Mouse (Mus musculus) cerebellum, adult 11 months (tissue): ENCODE measurements at regions not wholly inside any gene's neighbourhood (a gene's known extent, or its start where the extent isn't known, plus 50 kb on each side); places are given as distances from the start of the nearest gene placed in this dataset.

ENCODE experiments used
- DNase-seq: peaks from one replicate; pipeline ENCODE4 v3.0.0; 2022

DNA sequence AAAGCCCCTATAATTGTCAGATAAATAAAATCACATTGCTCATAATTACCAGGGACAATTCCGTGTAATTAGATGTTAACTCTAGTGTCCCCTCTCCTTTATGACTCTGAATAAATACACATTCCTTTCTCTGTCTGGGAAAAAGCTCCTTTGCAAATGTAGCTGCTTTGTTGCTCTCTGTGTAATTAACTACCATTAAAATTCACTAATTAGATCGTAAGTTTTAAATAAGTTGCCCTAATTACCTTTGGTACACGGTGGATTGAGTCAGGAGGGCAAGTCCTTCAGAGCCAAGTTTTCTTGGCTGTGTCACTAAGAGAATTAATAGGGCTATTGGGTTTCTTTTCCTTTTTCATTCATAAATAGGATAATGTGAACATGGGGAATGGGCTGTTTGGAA is 834.7 kb downstream of the Tlr4 start:
- DNase-seq, result no peak

DNA sequence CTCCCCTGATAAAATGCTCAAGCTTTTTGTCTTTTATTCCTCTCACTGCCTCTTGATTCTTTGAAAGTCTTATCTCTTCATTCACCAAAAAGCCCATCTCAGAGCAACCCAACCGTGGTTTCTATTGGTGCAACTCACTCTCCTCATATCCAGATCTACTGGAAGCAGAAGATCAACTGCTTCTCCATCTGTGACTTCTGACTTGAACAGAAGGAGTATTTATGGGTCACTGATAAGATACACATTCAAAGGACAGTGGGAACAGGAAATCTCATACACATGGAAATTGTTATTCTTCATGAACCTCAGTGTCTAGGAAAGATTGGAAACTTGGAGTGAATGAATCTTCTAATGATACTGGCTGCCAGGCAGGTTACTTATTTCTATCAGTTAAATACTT is 846.6 kb downstream of the Tlr4 start:
- DNase-seq, result no peak

DNA sequence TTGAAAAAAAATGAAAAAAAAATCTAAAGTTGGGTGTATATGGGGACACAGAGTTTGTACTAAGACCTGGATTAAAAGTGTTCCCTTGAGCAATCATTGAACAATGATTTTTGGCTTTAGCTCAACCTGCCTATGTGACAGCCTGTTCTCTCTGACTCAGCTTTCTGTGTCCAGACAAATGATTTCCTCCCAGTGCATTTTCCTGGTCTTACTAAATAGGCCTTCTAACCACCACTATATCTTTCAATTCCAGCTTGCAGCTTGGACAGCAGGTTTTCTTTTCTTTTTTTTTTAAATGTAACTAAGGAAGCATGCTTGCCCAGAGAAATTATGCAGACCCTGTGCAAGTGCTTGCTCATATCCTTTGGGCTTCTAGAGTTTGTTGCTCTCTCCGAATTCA is 850.2 kb downstream of the Tlr4 start:
- DNase-seq, result no peak

DNA sequence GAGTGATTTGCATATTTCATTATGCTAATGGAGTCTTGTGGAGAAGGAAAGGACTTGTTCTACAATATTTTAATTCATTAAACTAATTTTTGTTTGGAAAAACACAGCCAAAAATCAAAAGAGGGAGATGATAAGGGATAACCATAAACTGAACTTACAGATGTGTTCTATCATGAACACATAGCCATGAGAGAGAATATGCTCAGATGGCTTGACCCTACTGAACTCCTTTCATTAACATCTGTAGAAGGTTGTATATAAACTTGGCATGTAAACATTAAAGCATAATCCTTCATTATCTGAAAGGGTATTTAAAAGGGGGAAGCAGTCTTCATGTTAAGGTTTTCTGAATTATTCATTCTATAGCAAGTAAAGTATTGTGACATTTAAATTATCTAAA is 871.1 kb downstream of the Tlr4 start:
- DNase-seq, result no peak
